8 mouse cellular contexts compared by ENCODE assay signal in the genomic region with DNA sequence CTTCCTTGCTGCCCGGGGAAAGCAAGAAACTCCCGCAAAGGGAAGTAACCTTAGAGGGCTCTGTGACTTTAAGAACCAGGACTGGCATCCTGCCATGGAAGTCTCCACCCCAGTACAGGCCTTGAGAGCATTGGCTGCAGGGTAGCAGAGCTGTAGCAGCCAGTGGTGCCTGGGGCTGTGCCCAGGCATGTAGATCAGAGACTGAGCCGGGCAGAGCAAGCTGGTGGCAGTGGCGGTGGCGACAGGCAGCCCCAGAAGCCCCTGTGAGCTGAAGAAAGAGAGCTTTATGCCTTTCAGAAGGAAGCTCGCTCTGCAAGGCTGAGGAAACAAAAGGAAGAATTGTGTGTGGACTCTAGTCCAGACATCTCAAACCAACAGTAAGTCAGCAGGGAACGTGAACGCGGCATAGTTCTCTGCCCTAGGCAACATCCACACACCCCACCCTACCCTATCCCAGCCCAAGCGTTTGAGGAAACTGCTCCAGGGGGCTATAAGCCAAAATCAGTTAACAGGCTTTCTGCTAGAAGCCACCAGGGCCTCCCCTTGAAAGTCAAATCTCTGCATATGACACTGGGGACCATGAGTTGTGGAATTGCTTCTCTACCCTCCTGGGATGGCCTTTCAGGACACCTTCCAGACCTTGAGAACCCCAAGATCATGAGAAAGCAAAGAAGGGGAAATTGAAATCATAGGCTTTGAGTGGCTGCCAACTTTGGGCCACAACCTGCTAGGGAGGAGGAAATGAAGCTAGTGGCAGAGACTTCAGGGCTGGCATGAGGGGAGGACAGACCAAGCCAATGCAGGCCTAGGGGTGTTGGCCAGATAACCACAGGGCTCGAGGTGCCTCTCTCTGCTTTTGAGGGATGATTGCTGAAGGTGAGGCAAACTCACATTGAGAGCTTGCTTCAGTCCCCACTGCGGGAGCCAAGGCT. TPM values are rescaled to one million over a fixed set of nuclear protein-coding genes. Genes with fewer than 3 reads are reported as not detected.
DNase-seq lines count a peak whose midpoint lies in the region; ATAC-seq lines count a peak whose summit lies in the region.

TSS of gene Dglucy (plus strand) at position 124 of the 932 bp plus-strand sequence.

- H3K4me1 ChIP-seq in intestine, embryonic 15.5 days (replicated peaks): no peaks in the 10 kb centered on the region; the same call in 1 of the 2 replicates

- no peaks in the 10 kb centered on the region for H3K9me3 ChIP-seq in intestine, embryonic 15.5 days

- H3K36me3 ChIP-seq in intestine, embryonic 15.5 days: no peaks in the 10 kb centered on the region

- peak within 1 kb of the TSS; percentile 57 for H3K27ac ChIP-seq in intestine, embryonic 15.5 days

- 57% methylated on average over 12 of the region's 12 CpGs for WGBS in intestine, embryonic 15.5 days

- peak; percentile 61 for ATAC-seq in common myeloid progenitor, adult 5-6 weeks (replicated peaks; ENCODE audit: low read depth, poor library complexity, severe bottlenecking)
- peak; percentile 93 for ATAC-seq in intestine, embryonic 15.5 days
- ATAC-seq in megakaryocyte-erythroid progenitor cell, adult 5-6 weeks (replicated peaks; ENCODE audit: low FRiP score, low TSS enrichment, poor library complexity, severe bottlenecking): peak; percentile 95

- DNase-seq in adrenal gland, adult (ENCODE audit: inconsistent age in 2 of 2, low spot score in 1 of 2): peak; percentile 94 to 98
- peak; percentile 72 to 90 for DNase-seq in gastrocnemius, postnatal 4 days (ENCODE audit: low spot score in 2 of 2)
- peak; percentile 89 to 93 for DNase-seq in left cerebral cortex, postnatal 10 days (ENCODE audit: extremely low spot score in 1 of 2, low spot score in 2 of 2)
- DNase-seq in spleen, adult 12 weeks (ENCODE audit: low spot score): peak; percentile 57
- no peak for DNase-seq in embryo, embryonic 9.5 days (ENCODE audit: extremely low spot score)

- peak within 1 kb of the TSS; percentile 53 for H3K4me2 ChIP-seq in intestine, embryonic 15.5 days (replicated peaks)

- peak within 1 kb of the TSS; percentile 28 for H3K4me3 ChIP-seq in intestine, embryonic 15.5 days (replicated peaks)

- no peaks in the 10 kb centered on the region for H3K27me3 ChIP-seq in intestine, embryonic 15.5 days (replicated peaks)

- H3K9ac ChIP-seq in intestine, embryonic 15.5 days: peak within 1 kb of the TSS; percentile 36

- intact Hi-C loops in left cerebral cortex, postnatal 10 days (cut with DNase I): no loop called here

RNA-seq across cellular contexts. Expression of gene Dglucy, which starts in this region (rescaled TPM):
- 13.3 and 14.6 TPM in 2 replicates for total RNA-seq in common myeloid progenitor, adult 5-6 weeks (2017)
- total RNA-seq in gastrocnemius, postnatal 4 days (2021): 1 to 10 TPM; 3.6 to 4.0 TPM
- polyA plus RNA-seq in intestine, embryonic 15.5 days (2015; fragmentation: Nextera tagmentation; extraction: Ambion mirVana): 2.5 TPM in 2 replicates
- 1 to 10 TPM; 5.5 to 7.3 TPM for total RNA-seq in left cerebral cortex, postnatal 10 days (2021)
- total RNA-seq in megakaryocyte-erythroid progenitor cell, adult 5-6 weeks (2014; fragmentation: Nextera tagmentation): 1.2 and 4.7 TPM in 2 replicates
- 2.9 and 7.4 TPM in 2 replicates for total RNA-seq in megakaryocyte-erythroid progenitor cell, adult 5-6 weeks (2017)
